Mouse (Mus musculus) testis, adult 2 months (tissue): ENCODE data around the gene Ahnak2.

ENCODE experiments used
- CTCF ChIP-seq: fragments of 200-500 bp; IDR thresholded peaks from 2 replicates; pipeline ENCODE4 v1.5.1; 2012; ENCODE audit warnings: low read depth, mild to moderate bottlenecking, inconsistent platforms, low read length, moderate library complexity; ENCODE audit not compliant: control insufficient read depth, insufficient read depth, insufficient replicate concordance
- POLR2A ChIP-seq: fragments of 200-500 bp; IDR thresholded peaks from 2 replicates; pipeline ENCODE4 v1.6.1; 2012; ENCODE audit warnings: low read depth, mild to moderate bottlenecking, inconsistent platforms, low read length, moderate library complexity; ENCODE audit not compliant: control insufficient read depth

DNA sequence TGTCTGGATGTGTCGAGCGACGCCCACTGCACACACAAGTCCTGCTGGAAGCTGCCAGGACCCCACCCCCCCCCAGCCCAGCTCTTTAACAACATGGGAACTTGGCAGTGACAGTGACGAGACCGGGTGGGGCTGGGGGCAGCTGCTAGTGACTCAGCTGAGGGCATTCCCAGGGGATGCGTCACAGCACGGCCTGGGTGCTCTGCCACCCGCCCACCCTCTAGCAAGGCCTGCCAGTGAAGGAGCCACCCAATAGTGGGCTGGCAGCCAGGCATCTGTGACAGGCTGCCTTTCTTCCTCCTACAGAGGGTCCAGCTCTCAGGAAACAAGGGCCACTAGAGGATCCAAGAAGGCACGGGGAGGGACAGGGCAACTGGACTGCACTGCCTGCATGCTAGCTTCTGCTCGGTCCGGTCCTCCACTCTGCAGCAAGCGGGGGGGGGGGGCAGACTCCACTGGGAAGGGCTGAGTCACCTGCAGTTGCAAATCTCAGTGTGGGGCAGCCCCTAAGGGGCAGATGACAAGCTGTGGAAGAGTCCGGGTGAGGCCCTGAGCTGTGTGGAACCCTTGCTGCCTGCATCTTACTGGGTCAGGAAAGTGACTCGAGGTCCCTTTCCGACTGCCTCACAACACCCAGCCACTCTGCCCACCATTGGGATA lies 4.7 kb downstream of the Ahnak2 start:
- TF ChIP-seq POLR2A (no peak), CTCF (no peak)
